Mouse (Mus musculus) splenic B cell, adult 2 months (primary cell): ENCODE measurements at regions not wholly inside any gene's neighbourhood (a gene's known extent, or its start where the extent isn't known, plus 50 kb on each side); places are given as distances from the start of the nearest gene placed in this dataset.

Experiments used
- DNase-seq: peaks from one replicate; pipeline ENCODE4 v3.0.0-alpha.2; 2011; ENCODE audit warnings: low read depth, low spot score
- H3K27me3 ChIP-seq: 2 replicates; pipeline ENCODE4 v1.6.1; 2012; ENCODE audit warnings: mild to moderate bottlenecking, low read length, moderate library complexity, mixed read lengths; ENCODE audit not compliant: control insufficient read depth, poor library complexity, insufficient read depth, severe bottlenecking
- H3K36me3 ChIP-seq: 2 replicates; pipeline ENCODE4 v1.6.1; 2012; ENCODE audit warnings: mild to moderate bottlenecking, low read length, moderate library complexity, mixed read lengths; ENCODE audit not compliant: control insufficient read depth, poor library complexity, insufficient read depth, severe bottlenecking

DNA sequence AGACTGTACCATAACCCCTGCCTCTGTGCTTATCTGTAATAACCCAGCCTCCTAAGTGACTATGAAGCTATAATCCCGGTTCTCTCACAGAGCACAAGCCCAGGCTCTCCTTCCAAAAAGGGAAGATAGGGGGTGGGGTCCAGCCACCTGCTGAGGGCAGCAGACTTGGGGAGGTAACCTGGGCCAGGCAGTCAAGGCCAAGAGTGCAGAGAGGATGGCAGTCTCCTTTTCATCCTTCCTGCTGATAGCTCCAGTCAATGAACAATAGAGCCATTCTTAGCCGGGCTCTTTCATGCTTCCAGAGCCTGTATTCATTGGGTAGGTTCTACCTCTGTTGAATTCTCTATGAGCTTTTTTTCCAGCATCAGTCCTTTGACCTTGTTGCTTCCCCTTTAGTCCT, 527.5 kb downstream of the Fgf9 start:
- Histone ChIP-seq H3K36me3 (no peaks in the 10 kb centered on the region), H3K27me3 (no peaks in the 10 kb centered on the region)
- no peak for DNase-seq

DNA sequence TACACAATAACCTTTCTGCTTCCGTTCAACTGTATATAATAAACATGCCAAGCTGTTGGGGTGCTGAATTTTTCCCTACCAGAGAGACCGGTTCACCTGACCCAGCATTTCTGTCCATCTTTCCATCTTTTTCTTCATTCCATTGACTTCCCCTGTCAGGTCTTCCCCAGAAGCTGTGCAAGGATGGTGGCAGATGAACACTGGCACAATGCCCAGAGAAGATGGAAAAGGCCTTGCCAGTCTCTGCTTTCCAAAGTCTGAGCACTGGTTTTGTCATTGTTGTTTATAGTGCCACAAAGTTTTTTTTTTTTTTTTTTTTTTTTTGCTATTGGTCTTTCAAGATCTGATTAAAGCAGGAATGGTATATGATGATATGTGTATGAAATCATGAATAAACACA, 526.6 kb downstream of the Fgf9 start:
- DNase-seq = no peak
- no peaks in the 10 kb centered on the region for H3K27me3 ChIP-seq
- H3K36me3 ChIP-seq = no peaks in the 10 kb centered on the region

GRCm38 (mm10) chr14:58581806-58582205, 511.5 kb downstream of the Fgf9 start:
- Histone ChIP-seq H3K27me3 (no peaks in the 10 kb centered on the region), H3K36me3 (no peaks in the 10 kb centered on the region)
- DNase-seq = no peak

- DNase-seq = no peak
Observed at GRCm38 (mm10) chr14:58570021-58570420, 499.7 kb downstream of the Fgf9 start.

DNA sequence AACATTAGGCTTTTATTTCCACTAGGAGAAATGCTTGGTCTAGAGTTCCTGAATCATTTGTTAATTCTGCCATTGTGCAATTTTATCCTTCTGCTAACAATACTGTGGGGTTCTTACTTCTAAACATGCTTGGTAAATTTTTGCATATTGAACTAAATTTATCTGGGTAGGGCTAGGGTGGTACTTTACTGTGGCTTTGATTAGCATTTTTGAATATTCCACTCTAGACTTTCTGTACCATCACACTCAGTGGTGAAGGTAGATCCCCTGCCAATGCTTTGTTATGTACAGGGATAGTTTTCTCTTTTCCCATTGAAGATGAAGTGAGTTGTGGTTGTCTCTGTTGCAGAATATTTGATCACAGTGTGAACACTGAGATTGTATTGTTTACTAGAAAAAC, 497.1 kb downstream of the Fgf9 start:
- no peaks in the 10 kb centered on the region for H3K27me3 ChIP-seq
- DNase-seq = no peak
- H3K36me3 ChIP-seq = no peaks in the 10 kb centered on the region

More at GRCm38 (mm10) chr14:58570021-58570420, 499.7 kb downstream of the Fgf9 start:
- Histone ChIP-seq H3K27me3 (no peaks in the 10 kb centered on the region), H3K36me3 (no peaks in the 10 kb centered on the region)

DNA sequence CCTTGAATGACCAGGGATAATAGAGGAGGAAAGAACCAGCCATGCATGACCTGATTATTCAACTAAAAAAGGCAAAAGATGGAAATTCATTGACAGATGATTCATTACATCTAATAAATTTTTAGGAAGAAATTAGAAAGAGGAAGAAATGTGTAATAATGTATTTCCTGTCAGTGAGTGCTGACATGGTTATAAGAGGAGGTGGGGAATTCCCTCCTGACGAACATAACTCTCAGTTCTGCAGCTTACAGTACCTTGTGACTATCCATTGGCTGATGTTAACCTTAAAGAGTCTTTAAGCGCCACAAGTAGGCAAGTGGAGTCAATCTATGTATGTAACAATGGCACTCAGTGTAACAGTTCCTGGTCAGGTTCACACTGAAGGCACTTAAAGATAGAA, 492.7 kb downstream of the Fgf9 start:
- no peaks in the 10 kb centered on the region for H3K27me3 ChIP-seq
- H3K36me3 ChIP-seq = no peaks in the 10 kb centered on the region
- peak; percentile 12 for DNase-seq

DNA sequence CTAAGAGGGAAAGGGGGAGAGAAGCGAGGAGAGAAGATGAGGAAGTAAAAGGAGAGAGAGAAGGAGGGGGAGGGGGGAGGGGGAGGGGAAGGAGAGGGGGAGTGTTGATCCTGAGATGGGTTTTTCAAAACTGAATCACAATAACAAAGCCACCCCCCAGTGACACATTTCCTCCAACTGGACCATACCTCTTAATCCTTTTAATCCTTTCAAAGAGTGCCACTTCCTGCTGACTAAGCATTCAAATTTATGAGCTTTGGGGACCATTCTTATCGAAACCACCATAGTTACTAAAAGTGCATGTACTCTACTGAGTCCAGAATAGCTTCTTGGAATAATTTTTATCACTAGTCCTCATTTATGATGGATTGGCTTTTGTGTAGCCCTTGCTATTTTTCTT, 480.4 kb downstream of the Fgf9 start:
- Histone ChIP-seq H3K27me3 (no peaks in the 10 kb centered on the region), H3K36me3 (no peaks in the 10 kb centered on the region)
- DNase-seq = no peak

DNA sequence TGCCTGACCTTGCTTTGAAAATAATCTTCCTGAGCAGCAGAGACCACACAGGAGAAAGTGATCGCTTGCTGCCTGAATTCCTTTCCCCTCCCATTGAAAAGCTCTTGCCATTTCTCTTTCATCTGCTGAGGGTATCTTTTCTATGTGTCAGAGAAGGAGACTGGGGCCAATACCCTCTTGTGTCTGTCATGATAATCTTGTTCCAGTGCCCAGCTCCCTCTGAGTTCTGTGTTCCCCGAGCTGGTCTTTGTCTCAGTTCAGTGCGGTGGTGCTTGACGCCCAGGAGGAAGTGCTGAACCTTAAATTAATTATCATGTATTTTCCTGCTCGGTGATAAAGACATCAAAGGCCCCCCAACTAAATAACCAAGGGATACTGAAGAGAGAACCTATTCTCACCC, 475.4 kb downstream of the Fgf9 start:
- Histone ChIP-seq H3K36me3 (no peaks in the 10 kb centered on the region), H3K27me3 (no peaks in the 10 kb centered on the region)
- DNase-seq = no peak

- DNase-seq = no peak
- H3K27me3 ChIP-seq = no peaks in the 10 kb centered on the region
- H3K36me3 ChIP-seq = no peaks in the 10 kb centered on the region
Observed at GRCm38 (mm10) chr14:58543140-58543767, 472.9 kb downstream of the Fgf9 start.

DNA sequence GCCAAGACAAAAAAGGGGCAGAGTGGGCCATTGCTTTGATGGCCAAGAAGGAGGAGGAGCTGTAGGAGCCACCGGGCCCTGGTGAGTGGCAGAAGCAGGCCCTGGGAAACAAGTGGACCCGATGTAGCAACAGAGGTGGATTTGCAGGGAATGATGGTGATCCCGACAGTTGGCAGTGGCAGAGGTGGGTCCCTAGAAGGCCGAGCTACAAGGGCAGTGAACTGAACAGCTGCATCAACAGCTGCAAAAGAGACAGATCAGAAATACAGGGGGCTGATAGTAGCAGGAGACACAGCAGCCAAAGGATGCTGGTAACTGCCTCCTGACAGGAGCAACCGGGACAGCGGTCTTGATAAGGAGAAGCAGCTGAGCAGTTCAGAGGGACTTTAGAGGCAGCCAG, 467.8 kb downstream of the Fgf9 start:
- DNase-seq = no peak
- Histone ChIP-seq H3K27me3 (no peaks in the 10 kb centered on the region; the same call in 1 of the 2 replicates), H3K36me3 (no peaks in the 10 kb centered on the region)

- Histone ChIP-seq H3K27me3 (no peaks in the 10 kb centered on the region), H3K36me3 (no peaks in the 10 kb centered on the region)
- no peak for DNase-seq
Observed at GRCm38 (mm10) chr14:58520976-58521549, 450.7 kb downstream of the Fgf9 start.

DNA sequence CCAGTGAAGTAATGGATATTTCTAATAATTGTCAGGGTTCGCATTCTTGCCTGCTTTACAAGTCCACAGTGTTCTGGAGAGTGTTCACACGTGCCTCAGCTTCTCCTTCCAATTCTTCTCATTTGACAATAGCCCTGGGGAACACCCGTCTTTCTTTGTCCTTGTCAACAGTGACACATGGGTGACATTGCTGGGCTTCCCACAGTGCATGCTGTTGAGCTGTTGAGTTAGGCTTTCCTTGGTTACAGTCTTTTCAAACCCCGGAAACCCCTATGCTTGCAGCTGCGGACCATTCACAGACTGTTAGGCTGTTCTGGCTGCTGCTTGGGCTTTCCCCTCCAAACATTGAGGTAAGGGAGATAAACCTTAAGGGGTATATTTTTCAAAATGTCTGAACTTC, 450.0 kb downstream of the Fgf9 start:
- no peaks in the 10 kb centered on the region for H3K27me3 ChIP-seq
- H3K36me3 ChIP-seq = no peaks in the 10 kb centered on the region
- no peak for DNase-seq

- Histone ChIP-seq H3K27me3 (no peaks in the 10 kb centered on the region), H3K36me3 (no peaks in the 10 kb centered on the region)
- DNase-seq = no peak
Observed at GRCm38 (mm10) chr14:58519086-58519485, 448.7 kb downstream of the Fgf9 start.

DNA sequence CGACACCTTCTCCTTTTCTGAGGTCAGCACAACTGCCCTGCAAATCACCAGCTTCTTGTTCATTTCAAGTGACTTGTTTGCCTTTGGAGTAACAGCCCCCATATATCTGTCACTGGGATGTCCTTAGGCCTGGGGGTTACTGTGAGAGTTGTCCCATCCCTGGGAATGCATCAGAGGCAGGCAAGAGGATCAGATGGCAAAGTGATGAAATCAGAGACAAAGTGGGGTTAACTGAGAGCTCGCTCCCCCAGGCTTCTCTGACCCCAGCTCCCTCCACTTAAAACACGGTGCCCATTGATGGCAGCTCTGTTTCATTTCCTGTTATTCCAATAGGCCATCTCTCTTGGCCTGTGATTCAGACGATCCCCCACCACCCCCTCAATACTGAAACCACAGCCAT, 446.2 kb downstream of the Fgf9 start:
- H3K36me3 ChIP-seq = no peaks in the 10 kb centered on the region
- DNase-seq = no peak
- no peaks in the 10 kb centered on the region for H3K27me3 ChIP-seq

DNA sequence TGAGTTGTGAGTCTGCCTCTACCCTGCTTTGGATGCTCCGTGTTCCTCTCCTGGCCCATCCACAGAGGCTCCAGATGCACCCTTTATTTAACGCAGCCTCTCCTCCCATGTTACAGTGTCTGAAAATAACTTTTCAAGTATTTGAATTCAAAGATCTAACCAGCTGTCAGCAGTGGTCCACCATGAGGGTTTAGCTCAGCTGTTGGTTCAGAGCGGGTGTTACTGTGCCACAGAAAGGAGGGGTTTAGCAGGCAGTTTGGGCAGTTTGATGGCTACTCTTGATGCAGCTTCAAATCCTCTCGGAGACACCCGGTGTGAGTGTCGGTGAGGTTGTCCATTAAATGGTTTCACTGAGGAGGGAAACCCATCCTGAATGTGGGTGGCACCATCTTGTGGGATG, 441.8 kb downstream of the Fgf9 start:
- Histone ChIP-seq H3K36me3 (no peaks in the 10 kb centered on the region), H3K27me3 (no peaks in the 10 kb centered on the region)
- DNase-seq = no peak

GRCm38 (mm10) chr14:58511571-58511985, 441.2 kb downstream of the Fgf9 start:
- Histone ChIP-seq H3K36me3 (no peaks in the 10 kb centered on the region), H3K27me3 (no peaks in the 10 kb centered on the region)
- DNase-seq = no peak
